Mouse (Mus musculus) embryonic fibroblast, embryonic 13.5 days (primary cell): ENCODE results near the gene Klk1b4.

Source experiments
- CTCF ChIP-seq: IDR thresholded peaks from 2 replicates; pipeline ENCODE4 v1.5.1; 2011; ENCODE audit warnings: mild to moderate bottlenecking, control low read depth, low read length, moderate library complexity, borderline replicate concordance; ENCODE audit not compliant: insufficient read depth
- POLR2A ChIP-seq: IDR thresholded peaks from 2 replicates; pipeline ENCODE4 v1.6.1; 2011; ENCODE audit warnings: low read depth, mild to moderate bottlenecking, control low read depth, low read length, moderate library complexity

GRCm38 (mm10) chr7:44249248-44249647 is 42.0 kb downstream of the Klk1b4 start:
- no peak for TF ChIP-seq CTCF
- TF ChIP-seq POLR2A, result no peak
